Mouse (Mus musculus): Measurements from ENCODE around the gene Mgat4b.

Mgat4b gene

GRCm38 (mm10) chr11:50252684-50253265, 42.1 kb downstream of the Mgat4b start:
- no peak for DNase-seq (ENCODE audit: low spot score)

- no peak for DNase-seq (ENCODE audit: low spot score)
Measured at GRCm38 (mm10) chr11:50253393-50253792, 42.7 kb downstream of the Mgat4b start.

DNA sequence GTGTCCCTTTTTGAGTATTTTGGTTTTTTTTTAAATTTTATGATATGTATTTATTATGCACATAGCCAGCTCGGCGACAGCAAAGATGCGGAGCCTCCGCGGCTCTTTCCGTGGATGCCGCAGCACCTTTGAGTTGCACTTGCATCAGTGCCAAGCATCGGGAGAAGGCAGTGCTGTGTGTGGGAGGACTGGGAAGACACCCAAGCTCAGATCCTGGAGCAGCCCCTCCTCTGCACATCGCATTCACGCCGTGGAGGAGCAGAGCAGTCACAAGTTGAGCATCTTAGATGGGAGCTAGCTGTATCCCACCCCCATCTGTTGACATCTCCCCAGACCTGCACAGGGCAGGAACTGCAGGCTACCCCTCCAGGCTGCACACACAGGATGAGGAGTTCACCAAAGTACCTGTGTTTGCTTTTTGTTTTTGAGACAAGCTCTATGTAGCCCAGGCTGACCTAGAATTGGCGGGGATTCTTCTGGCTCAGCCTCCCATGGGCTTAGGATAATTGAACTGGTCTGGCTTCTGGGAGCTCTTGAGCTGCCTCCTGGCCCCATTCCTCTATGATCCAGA, 43.4 kb downstream of the Mgat4b start:
- no peak for DNase-seq (ENCODE audit: low spot score)

- DNase-seq (ENCODE audit: low spot score): no peak
Measured at GRCm38 (mm10) chr11:50256615-50257014, 45.9 kb downstream of the Mgat4b start.

DNA sequence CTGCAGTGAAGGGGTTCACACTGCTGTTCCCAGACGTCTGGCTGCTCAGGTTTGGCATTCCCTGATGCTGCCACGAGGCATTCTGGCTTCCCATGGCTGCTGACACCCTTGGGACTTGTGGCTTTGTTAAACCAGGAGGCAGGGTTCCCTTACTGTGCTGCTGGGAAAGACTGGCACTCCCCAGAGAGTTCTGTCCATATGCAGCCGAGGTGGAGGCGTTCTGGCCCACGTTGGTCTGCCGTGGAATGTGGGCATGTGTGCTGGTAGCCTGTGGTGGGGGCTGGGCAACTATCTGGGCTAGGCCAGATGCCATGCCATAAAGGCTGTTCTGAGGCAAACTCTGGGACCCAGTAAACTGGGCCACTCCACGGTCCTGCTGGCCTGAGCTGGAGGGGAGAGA, 47.6 kb downstream of the Mgat4b start:
- no peak for DNase-seq (ENCODE audit: low spot score)

DNA sequence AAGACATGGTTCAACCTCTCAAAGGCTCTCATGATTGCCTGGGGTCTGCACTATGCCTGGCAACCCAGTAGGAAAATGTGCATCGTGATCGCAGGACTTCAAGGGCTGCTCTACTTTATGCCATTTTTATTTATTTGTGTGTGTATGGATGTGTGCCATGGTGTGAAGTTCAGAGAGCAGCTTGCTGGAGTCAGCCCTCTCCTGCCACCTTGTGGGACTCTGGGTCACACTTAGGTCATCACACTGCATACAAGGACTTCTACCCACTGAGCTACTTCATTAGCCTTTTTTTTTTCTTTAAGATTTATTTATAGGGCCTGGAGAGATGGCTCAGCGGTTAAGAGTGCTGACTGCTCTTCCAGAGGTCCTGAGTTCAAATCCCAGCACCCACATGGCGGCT, 51.3 kb downstream of the Mgat4b start:
- DNase-seq (ENCODE audit: low spot score): no peak

DNA sequence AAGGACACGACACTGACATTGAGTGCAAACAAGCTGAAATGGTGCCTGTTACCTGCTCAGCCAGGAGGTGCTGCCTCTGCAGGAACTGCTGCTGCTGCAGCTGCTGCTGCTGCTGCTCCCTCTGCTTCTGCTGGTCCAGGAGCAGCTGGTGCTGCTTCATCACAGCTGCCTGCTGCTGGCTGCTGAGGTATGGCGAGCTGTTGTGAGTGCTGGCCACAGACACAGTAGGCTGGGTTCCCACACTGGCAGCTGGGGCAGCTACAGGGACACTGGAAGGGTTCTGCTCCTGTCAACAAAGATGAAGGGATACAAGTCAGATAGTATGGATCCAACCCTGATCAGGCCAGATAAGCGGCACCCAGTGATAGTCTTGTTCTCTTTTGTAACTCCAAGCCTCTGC, 52.5 kb downstream of the Mgat4b start:
- DNase-seq (ENCODE audit: low spot score): no peak

- DNase-seq (ENCODE audit: low spot score): no peak
Measured at GRCm38 (mm10) chr11:50265931-50266330, 55.2 kb downstream of the Mgat4b start.

- DNase-seq (ENCODE audit: low spot score): no peak
Measured at GRCm38 (mm10) chr11:50266997-50267396, 56.3 kb downstream of the Mgat4b start.

- DNase-seq (ENCODE audit: low spot score): no peak
Measured at GRCm38 (mm10) chr11:50269163-50269562, 58.5 kb downstream of the Mgat4b start.

DNA sequence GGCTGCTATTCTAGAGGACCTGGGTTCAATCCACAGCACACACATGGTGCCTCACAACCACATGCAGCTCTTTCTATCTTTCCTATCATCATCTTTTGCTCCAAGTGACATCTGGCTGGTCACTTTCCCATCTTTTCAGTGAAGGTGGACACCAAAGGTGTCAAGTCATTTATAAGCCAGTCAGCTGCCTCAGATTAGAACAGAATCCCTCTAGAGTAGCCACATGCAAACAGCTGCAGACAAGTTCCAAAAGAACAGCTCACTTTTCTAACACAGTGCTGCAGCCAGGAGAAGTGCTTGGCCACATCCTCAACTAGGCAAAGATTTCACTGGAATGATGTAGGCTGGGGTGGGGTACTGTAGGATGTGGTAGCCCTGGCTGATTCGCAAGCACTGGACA, 59.2 kb downstream of the Mgat4b start:
- no peak for DNase-seq (ENCODE audit: low spot score)

GRCm38 (mm10) chr11:50272819-50273218, 62.1 kb downstream of the Mgat4b start:
- no peak for DNase-seq (ENCODE audit: low spot score)

DNA sequence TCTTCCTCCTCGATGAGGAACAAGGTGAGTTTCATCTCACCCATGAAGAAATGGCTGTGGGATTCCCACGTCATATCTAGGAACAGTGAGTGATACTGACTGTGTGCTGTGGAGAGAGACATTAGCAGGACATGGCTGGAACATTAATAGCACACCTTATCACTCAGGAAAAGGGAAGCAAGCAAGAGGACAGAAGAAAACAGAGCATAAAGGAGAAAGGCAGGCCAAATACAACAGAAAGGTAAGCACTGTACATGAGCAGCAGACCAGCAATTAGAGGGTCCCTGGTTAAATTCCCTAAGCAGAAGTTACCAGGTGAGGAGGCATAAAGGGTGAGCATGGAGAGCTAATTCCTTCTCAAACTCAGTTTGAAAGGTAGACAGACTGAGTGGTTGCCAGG, 64.4 kb downstream of the Mgat4b start:
- no peak for DNase-seq (ENCODE audit: low spot score)

GRCm38 (mm10) chr11:50275568-50276151, 65.0 kb downstream of the Mgat4b start:
- DNase-seq (ENCODE audit: low spot score): no peak

GRCm38 (mm10) chr11:50277025-50277424, 66.3 kb downstream of the Mgat4b start:
- DNase-seq (ENCODE audit: low spot score): no peak

GRCm38 (mm10) chr11:50277706-50278105, 67.0 kb downstream of the Mgat4b start:
- DNase-seq (ENCODE audit: low spot score): no peak

GRCm38 (mm10) chr11:50279005-50279404, 68.3 kb downstream of the Mgat4b start:
- DNase-seq (ENCODE audit: low spot score): no peak

- no peak for DNase-seq (ENCODE audit: low spot score)
Measured at GRCm38 (mm10) chr11:50280053-50280452, 69.4 kb downstream of the Mgat4b start.

Measured in spleen, adult 12 weeks (tissue).